Mouse (Mus musculus) heart, adult 2 months (tissue): Measurements from ENCODE around the gene Agap3. TPM values are rescaled to one million over a fixed set of nuclear protein-coding genes. Genes with fewer than 3 reads are reported as not detected.
A peak's percentile ranks its signal among the peaks of the same experiment; 100 is the strongest.

Experiments
- DNase-seq, 2 experiments: peaks; one replicate each; pipeline ENCODE4 v3.0.0; 2021
- H3K27ac ChIP-seq: fragments of 200-600 bp; 2 replicates; pipeline ENCODE4 v1.8.1; 2022
- H3K27me3 ChIP-seq: fragments of 200-500 bp; 2 replicates; pipeline ENCODE4 v1.6.1; 2012; ENCODE audit warnings: mild to moderate bottlenecking, low read length, inconsistent platforms, mixed read lengths; ENCODE audit not compliant: control insufficient read depth, insufficient read depth
- H3K36me3 ChIP-seq: fragments of 200-500 bp; 2 replicates; pipeline ENCODE4 v1.6.1; 2012; ENCODE audit warnings: low read length, inconsistent platforms; ENCODE audit not compliant: control insufficient read depth, insufficient read depth
- H3K4me1 ChIP-seq: fragments of 200-500 bp; 2 replicates; pipeline ENCODE4 v1.6.1; 2011; ENCODE audit warnings: low read length; ENCODE audit not compliant: control insufficient read depth, insufficient read depth
- H3K4me3 ChIP-seq: fragments of 200-600 bp; 2 replicates; pipeline ENCODE4 v1.8.1; 2022
- H3K79me2 ChIP-seq: fragments of 200-500 bp; replicated peaks from 2 replicates; pipeline ENCODE4 v1.6.1; 2012; ENCODE audit warnings: mild to moderate bottlenecking, inconsistent platforms, low read length, moderate library complexity, mixed read lengths; ENCODE audit not compliant: control insufficient read depth, insufficient read depth
- H3K9ac ChIP-seq: fragments of 200-500 bp; 2 replicates; pipeline ENCODE4 v1.6.1; 2012; ENCODE audit warnings: low read depth, mild to moderate bottlenecking, control low read depth, inconsistent platforms, low read length, mixed read lengths
- CTCF ChIP-seq: fragments of 200-600 bp; IDR thresholded peaks from 2 replicates; pipeline ENCODE4 v1.8.1; 2022; ENCODE audit warnings: antibody characterized with exemption, mild to moderate bottlenecking, moderate library complexity
- EP300 ChIP-seq: fragments of 200-500 bp; IDR thresholded peaks from 2 replicates; pipeline ENCODE4 v1.6.1; 2011; ENCODE audit warnings: low read depth, low read length, control low read depth; ENCODE audit not compliant: insufficient read depth
- POLR2A ChIP-seq: fragments of 200-500 bp; IDR thresholded peaks from 2 replicates; pipeline ENCODE4 v1.6.1; 2011; ENCODE audit warnings: mild to moderate bottlenecking, low read depth, low read length, control low read depth; ENCODE audit not compliant: insufficient read depth
- WGBS: fragments of 180-500 bp; shearing (Covaris S2); methylation state at CpG from one replicate; pipeline ENCODE4 v1.1.7; 2018; 5-methylcytosine and 5-hydroxymethylcytosine counted together
- intact Hi-C: fragments of 180-260 bp; cut with DNase I; formaldehyde crosslinking; loops from one replicate; pipeline ENCODE4 v1.15.1; 2025
- polyA plus RNA-seq: library from polyadenylated mRNA; depleted of rRNA; stranded (reverse); fragments of >200 nt; gene quantifications from 2 replicates; pipeline ENCODE4 v1.2.3, GENCODE M21; 2012
- total RNA-seq, 2 experiments: library from RNA; stranded (reverse); gene quantifications; 2 replicates each; pipeline ENCODE4 v1.2.3; 2021

The Agap3 gene
- total and polyA plus RNA-seq, 3 experiments, result 88.4 to 103 (median 102) TPM

- Histone ChIP-seq H3K4me1 (peaks cover 8% of the 10 kb centered on the region), H3K36me3 (no peaks in the 10 kb centered on the region), H3K27ac (no peak overlapping the region), H3K4me3 (peak overlapping the region; percentile 69; the same call in 1 of the 2 replicates), H3K79me2 (peaks cover 3% of the 10 kb centered on the region; the same call in 1 of the 2 replicates), H3K27me3 (no peaks in the 10 kb centered on the region), H3K9ac (no peak overlapping the region)
- TF ChIP-seq POLR2A (no peak), CTCF (no peak), EP300 (no peak)
- no peak for DNase-seq
- WGBS, result 33% methylated on average over 9 of the region's 9 CpGs
- intact Hi-C loops, result loop anchor here (2.0 kb wide), 1 partner anchor 18 kb away; the partner anchor contains the start of gene Fastk
These were observed 25.3 kb upstream of the Agap3 start for GRCm38 (mm10) chr5:24426556-24427284.

GRCm38 (mm10) chr5:24427285-24427633 is 24.7 kb upstream of the Agap3 start:
- H3K4me3 ChIP-seq, result no peak overlapping the region
- 65% methylated on average over 12 of the region's 12 CpGs for WGBS
- H3K79me2 ChIP-seq, result peaks cover 3% of the 10 kb centered on the region; the same call in 1 of the 2 replicates
- no peak for TF ChIP-seq EP300
- TF ChIP-seq CTCF, result no peak
- no peak for TF ChIP-seq POLR2A
- intact Hi-C loops, result loop anchor here (2.0 kb wide), 1 partner anchor 18 kb away; the partner anchor contains the start of gene Fastk
- no peaks in the 10 kb centered on the region for H3K36me3 ChIP-seq
- no peaks in the 10 kb centered on the region for H3K27me3 ChIP-seq
- H3K27ac ChIP-seq, result no peak overlapping the region
- no peak for DNase-seq
- peaks cover 8% of the 10 kb centered on the region for H3K4me1 ChIP-seq
- H3K9ac ChIP-seq, result no peak overlapping the region

GRCm38 (mm10) chr5:24427981-24428402 is 24.0 kb upstream of the Agap3 start:
- intact Hi-C loops, result loop anchor here (2.0 kb wide), 1 partner anchor 17 kb away; the partner anchor contains the start of gene Fastk
- 61% methylated on average over 15 of the region's 15 CpGs for WGBS
- Histone ChIP-seq H3K79me2 (peaks cover 3% of the 10 kb centered on the region; the same call in 1 of the 2 replicates), H3K27me3 (no peaks in the 10 kb centered on the region), H3K4me1 (peaks cover 8% of the 10 kb centered on the region), H3K4me3 (no peak overlapping the region), H3K36me3 (peaks cover 5% of the 10 kb centered on the region), H3K27ac (no peak overlapping the region), H3K9ac (no peak overlapping the region)
- DNase-seq, result no peak
- TF ChIP-seq CTCF, result no peak
- no peak for TF ChIP-seq POLR2A
- TF ChIP-seq EP300, result no peak

- Histone ChIP-seq H3K79me2 (peaks cover 3% of the 10 kb centered on the region; the same call in 1 of the 2 replicates), H3K36me3 (peaks cover 8% of the 10 kb centered on the region), H3K27ac (no peak overlapping the region), H3K9ac (no peak overlapping the region), H3K4me1 (peaks cover 8% of the 10 kb centered on the region), H3K27me3 (no peaks in the 10 kb centered on the region), H3K4me3 (no peak overlapping the region)
- intact Hi-C loops, result no loop called here
- TF ChIP-seq POLR2A (no peak), CTCF (no peak), EP300 (no peak)
- no peak for DNase-seq
- WGBS, result 54% methylated on average over 9 of the region's 9 CpGs
These were observed 23.4 kb upstream of the Agap3 start for GRCm38 (mm10) chr5:24428596-24428995.

GRCm38 (mm10) chr5:24433993-24434392 is 18.0 kb upstream of the Agap3 start:
- 84% methylated on average over 8 of the region's 8 CpGs for WGBS
- intact Hi-C loops, result no loop called here
- Histone ChIP-seq H3K27me3 (no peaks in the 10 kb centered on the region), H3K4me3 (no peak overlapping the region), H3K4me1 (no peaks in the 10 kb centered on the region; the same call in 1 of the 2 replicates), H3K27ac (no peak overlapping the region), H3K79me2 (no peaks in the 10 kb centered on the region), H3K36me3 (peaks cover 8% of the 10 kb centered on the region), H3K9ac (no peak overlapping the region)
- no peak for DNase-seq
- TF ChIP-seq EP300, result no peak
- TF ChIP-seq POLR2A, result no peak
- TF ChIP-seq CTCF, result no peak

GRCm38 (mm10) chr5:24441187-24441586 is 10.8 kb upstream of the Agap3 start:
- 92% methylated on average over 8 of the region's 8 CpGs for WGBS
- no peak for DNase-seq
- TF ChIP-seq CTCF (no peak), EP300 (no peak), POLR2A (no peak)
- H3K36me3 ChIP-seq, result no peaks in the 10 kb centered on the region
- intact Hi-C loops, result loop anchor here (10.0 kb wide), 1 partner anchor 394 kb away; no protein-coding TSS in a partner anchor
- H3K4me3 ChIP-seq, result no peak overlapping the region
- no peak overlapping the region for H3K27ac ChIP-seq
- no peak overlapping the region for H3K9ac ChIP-seq
- H3K27me3 ChIP-seq, result no peaks in the 10 kb centered on the region
- no peaks in the 10 kb centered on the region for H3K4me1 ChIP-seq
- H3K79me2 ChIP-seq, result no peaks in the 10 kb centered on the region
